Mouse (Mus musculus): ENCODE data around the gene Npffr2. TPM values are rescaled to one million over a fixed set of nuclear protein-coding genes. Genes with fewer than 3 reads are reported as not detected.

Npffr2 gene
- total RNA-seq (2023): not detected

DNA sequence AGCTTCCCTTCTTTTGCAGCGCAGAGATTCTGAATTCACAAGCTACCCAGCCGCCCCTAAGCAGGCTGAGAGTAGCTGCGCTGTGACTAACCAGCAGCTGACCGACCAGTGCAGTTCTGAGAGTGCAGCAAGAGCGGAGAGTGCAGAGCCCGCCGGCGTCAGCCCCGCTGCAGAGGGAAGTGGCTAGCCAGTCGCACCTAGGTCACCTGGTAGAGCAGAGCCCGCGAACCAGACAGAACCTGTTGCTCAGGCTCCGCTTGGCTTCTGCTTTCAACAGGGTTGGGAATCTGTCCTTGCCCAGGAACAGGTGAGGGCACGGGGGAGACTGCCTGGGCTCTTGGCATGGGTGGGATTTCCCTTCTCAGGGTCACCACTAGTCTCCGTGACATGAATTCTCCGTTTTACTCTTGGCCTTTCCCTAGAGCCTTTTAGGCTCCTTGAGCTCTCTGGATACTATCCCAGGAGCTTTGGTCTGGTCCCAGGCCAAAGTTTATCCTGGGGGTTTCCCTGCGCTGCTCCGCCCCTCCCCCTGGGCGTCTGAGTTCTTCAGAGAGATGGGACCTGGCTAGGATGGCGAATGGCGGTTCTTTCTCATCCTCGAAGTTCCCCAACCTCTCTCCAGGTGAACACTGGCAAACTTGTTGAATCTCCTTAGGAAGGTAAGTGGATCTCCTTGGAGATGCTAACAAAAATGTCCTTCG, at the start of gene Npffr2:
Gene Npffr2, plus strand, starts transcription at position 552 of the 701 bp plus-strand sequence.

Other genes with a start within 250 kb of the Npffr2 start
- not detected for gene Gc, start 69.5 kb upstream of the Npffr2 start, total RNA-seq (2023)

All from CD8-positive naive resting alpha-beta T cell, adult 57 days (primary cell).